Mouse (Mus musculus) intestine, embryonic 15.5 days (tissue): Measurements from ENCODE around the gene Gm29094. TPM values are rescaled to one million over a fixed set of nuclear protein-coding genes. Genes with fewer than 3 reads are reported as not detected.

Experiments used
- ATAC-seq: fragments of 200-750 bp; cut with Nextera tagmentation; 2 replicates; pipeline ENCODE4 v1.8.0; 2017; ENCODE audit warnings: moderate TSS enrichment, moderate library complexity
- H3K27ac ChIP-seq: fragments of 300-500 bp; sonication (generic); 2 replicates; pipeline ENCODE4 v1.5.1; 2015; ENCODE audit warnings: mild to moderate bottlenecking, inconsistent platforms
- H3K27me3 ChIP-seq: fragments of 300-500 bp; sonication (generic); replicated peaks from 2 replicates; pipeline ENCODE4 v1.6.1; 2015; ENCODE audit warnings: inconsistent platforms
- H3K36me3 ChIP-seq: fragments of 300-500 bp; sonication (generic); 2 replicates; pipeline ENCODE4 v1.6.1; 2015; ENCODE audit warnings: inconsistent platforms
- H3K4me1 ChIP-seq: fragments of 300-500 bp; sonication (generic); replicated peaks from 2 replicates; pipeline ENCODE4 v1.6.1; 2015; ENCODE audit warnings: inconsistent platforms
- H3K4me2 ChIP-seq: fragments of 300-500 bp; sonication (generic); replicated peaks from 2 replicates; pipeline ENCODE4 v1.6.1; 2015; ENCODE audit warnings: mild to moderate bottlenecking, inconsistent platforms
- H3K4me3 ChIP-seq: fragments of 300-500 bp; sonication (generic); replicated peaks from 2 replicates; pipeline ENCODE4 v1.5.1; 2015; ENCODE audit warnings: inconsistent platforms
- H3K9ac ChIP-seq: fragments of 300-500 bp; sonication (generic); 2 replicates; pipeline ENCODE4 v1.6.1; 2015; ENCODE audit warnings: inconsistent platforms
- H3K9me3 ChIP-seq: fragments of 300-500 bp; sonication (generic); 2 replicates; pipeline ENCODE4 v1.6.1; 2016; ENCODE audit warnings: inconsistent platforms
- WGBS: fragments of 180-500 bp; shearing (Covaris S2); methylation state at CpG from one replicate; pipeline ENCODE4 v1.1.7; 2015; 5-methylcytosine and 5-hydroxymethylcytosine counted together
- polyA plus RNA-seq: library from polyadenylated mRNA; unstranded; fragments of >200 nt; fragmentation: Nextera tagmentation; extraction: Ambion mirVana; gene quantifications from 2 replicates; pipeline ENCODE4 v1.2.1, GENCODE M21; 2015

Gm29094 gene
- polyA plus RNA-seq, 1 experiment from 2014 or later = 1.1 TPM

GRCm38 (mm10) chr9:89264571-89264970 lies 65.4 kb downstream of the Gm29094 start:
- Histone ChIP-seq H3K27me3 (no peaks in the 10 kb centered on the region), H3K4me1 (no peaks in the 10 kb centered on the region), H3K9ac (no peak overlapping the region), H3K4me2 (no peak overlapping the region), H3K4me3 (no peak overlapping the region), H3K9me3 (no peaks in the 10 kb centered on the region), H3K27ac (no peak overlapping the region), H3K36me3 (no peaks in the 10 kb centered on the region)
- WGBS = 81% methylated on average over 1 of the region's 1 CpGs
- ATAC-seq = no peak

Other genes starting within 250 kb of the Gm29094 start
- 1.00 and 2.5 TPM in 2 replicates for gene Bcl2a1a, start 242.5 kb upstream of the Gm29094 start, polyA plus RNA-seq
- not detected in 2 replicates for gene Trim43b, start 106.5 kb upstream of the Gm29094 start, polyA plus RNA-seq
- gene Bcl2a1b, start 170 bp upstream of the Gm29094 start, polyA plus RNA-seq = 4.6 and 5.6 TPM in 2 replicates
- 31.0 and 33.3 TPM in 2 replicates for gene Mthfs, start 11.3 kb downstream of the Gm29094 start, polyA plus RNA-seq